Mouse (Mus musculus) limb, embryonic 13.5 days (tissue): Measurements from ENCODE around the gene 9930022D16Rik. TPM values are rescaled to one million over a fixed set of nuclear protein-coding genes. Genes with fewer than 3 reads are reported as not detected.

Experiments
- ATAC-seq: fragments of 200-750 bp; cut with Nextera tagmentation; 2 replicates; pipeline ENCODE4 v1.8.0; 2017; ENCODE audit warnings: low read depth, moderate number of reproducible peaks, moderate TSS enrichment; ENCODE audit not compliant: low FRiP score
- H3K27ac ChIP-seq: fragments of 300-500 bp; sonication (generic); 2 replicates; pipeline ENCODE4 v1.5.1; 2015; ENCODE audit warnings: inconsistent platforms, mild to moderate bottlenecking, moderate library complexity
- H3K27me3 ChIP-seq: fragments of 300-500 bp; sonication (generic); 2 replicates; pipeline ENCODE4 v1.6.1; 2015; ENCODE audit warnings: mild to moderate bottlenecking, inconsistent platforms
- H3K36me3 ChIP-seq: fragments of 300-500 bp; sonication (generic); 2 replicates; pipeline ENCODE4 v1.6.1; 2015; ENCODE audit warnings: inconsistent platforms, mild to moderate bottlenecking, moderate library complexity
- H3K4me1 ChIP-seq: fragments of 300-500 bp; sonication (generic); 2 replicates; pipeline ENCODE4 v1.6.1; 2015; ENCODE audit warnings: inconsistent platforms
- H3K4me2 ChIP-seq: fragments of 300-500 bp; sonication (generic); replicated peaks from 2 replicates; pipeline ENCODE4 v1.6.1; 2015; ENCODE audit warnings: inconsistent platforms, mild to moderate bottlenecking, moderate library complexity
- H3K4me3 ChIP-seq: fragments of 300-500 bp; sonication (generic); 2 replicates; pipeline ENCODE4 v1.5.1; 2015; ENCODE audit warnings: moderate library complexity, mild to moderate bottlenecking, inconsistent platforms
- H3K9ac ChIP-seq: fragments of 300-500 bp; sonication (generic); 2 replicates; pipeline ENCODE4 v1.6.1; 2015; ENCODE audit warnings: mild to moderate bottlenecking, inconsistent platforms
- H3K9me3 ChIP-seq: fragments of 300-500 bp; sonication (generic); 2 replicates; pipeline ENCODE4 v1.6.1; 2016; ENCODE audit warnings: inconsistent platforms
- WGBS: fragments of 180-500 bp; shearing (Covaris S2); methylation state at CpG from one replicate; pipeline ENCODE4 v1.1.7; 2015; 5-methylcytosine and 5-hydroxymethylcytosine counted together
- polyA plus RNA-seq: library from polyadenylated mRNA; unstranded; fragments of >200 nt; fragmentation: Nextera tagmentation; extraction: Ambion mirVana; gene quantifications from 2 replicates; pipeline ENCODE4 v1.2.1, GENCODE M21; 2015

The 9930022D16Rik gene
- polyA plus RNA-seq, 1 experiment from 2014 or later = not detected

DNA sequence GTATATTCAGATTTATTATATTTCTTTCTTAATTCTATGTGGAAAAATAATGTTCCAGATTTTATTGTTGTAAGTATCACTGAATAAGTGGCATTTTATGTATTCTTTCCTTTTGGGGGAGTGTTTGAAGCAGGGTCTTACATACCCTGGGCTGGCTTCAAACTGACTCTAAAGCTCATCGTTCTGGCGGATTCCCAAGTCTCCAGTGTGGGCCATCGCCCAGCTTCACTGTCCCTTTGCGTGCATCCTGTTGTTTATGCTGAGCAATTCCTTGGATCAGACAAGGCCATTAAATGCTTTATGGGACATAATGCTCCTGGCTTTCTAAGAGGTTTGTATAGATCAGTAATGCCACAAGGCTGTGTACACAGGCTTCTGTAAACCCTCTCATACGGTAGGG is 24.7 kb upstream of the 9930022D16Rik start:
- Histone ChIP-seq H3K27ac (no peak overlapping the region), H3K4me1 (peaks cover 6% of the 10 kb centered on the region), H3K36me3 (peaks cover 16% of the 10 kb centered on the region), H3K9ac (no peak overlapping the region), H3K9me3 (no peaks in the 10 kb centered on the region), H3K27me3 (no peaks in the 10 kb centered on the region), H3K4me3 (no peak overlapping the region), H3K4me2 (no peak overlapping the region)
- WGBS = 86% methylated on average over 5 of the region's 5 CpGs
- ATAC-seq = no peak

DNA sequence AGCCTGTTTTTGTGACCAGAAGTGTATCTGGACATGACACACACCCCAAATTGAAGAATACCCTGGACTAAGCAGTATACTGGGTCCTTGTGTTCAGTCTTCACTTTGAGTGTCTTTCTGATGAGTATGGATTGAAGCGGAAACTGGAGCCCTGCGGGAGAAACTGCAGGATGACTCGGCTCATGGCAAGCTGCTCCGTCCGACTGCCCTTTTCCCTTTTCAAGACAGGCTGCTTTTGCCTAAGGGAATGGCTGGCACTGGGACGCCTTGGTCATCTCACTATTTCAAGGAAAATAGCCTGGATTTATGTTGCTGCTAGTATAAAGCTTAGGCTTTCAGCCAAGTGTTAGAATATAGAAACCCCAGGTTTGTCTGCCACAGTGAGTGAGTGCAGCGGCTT is 22.5 kb upstream of the 9930022D16Rik start:
- peaks cover 34% of the 10 kb centered on the region for H3K36me3 ChIP-seq
- WGBS = 83% methylated on average over 7 of the region's 7 CpGs
- no peaks in the 10 kb centered on the region for H3K9me3 ChIP-seq
- ATAC-seq = no peak
- H3K27me3 ChIP-seq = no peaks in the 10 kb centered on the region
- H3K9ac ChIP-seq = no peak overlapping the region
- H3K4me3 ChIP-seq = no peak overlapping the region
- H3K4me2 ChIP-seq = no peak overlapping the region
- peaks cover 4% of the 10 kb centered on the region for H3K4me1 ChIP-seq
- no peak overlapping the region for H3K27ac ChIP-seq

- H3K4me3 ChIP-seq = no peak overlapping the region
- 79% methylated on average over 7 of the region's 7 CpGs for WGBS
Observed at GRCm38 (mm10) chr11:109391760-109392159, 22.0 kb upstream of the 9930022D16Rik start.

GRCm38 (mm10) chr11:109392601-109393000 is 21.1 kb upstream of the 9930022D16Rik start:
- Histone ChIP-seq H3K36me3 (peaks cover 48% of the 10 kb centered on the region), H3K4me2 (no peak overlapping the region), H3K4me1 (peaks cover 4% of the 10 kb centered on the region), H3K9ac (no peak overlapping the region), H3K27me3 (no peaks in the 10 kb centered on the region), H3K27ac (no peak overlapping the region), H3K9me3 (no peaks in the 10 kb centered on the region), H3K4me3 (no peak overlapping the region)
- 88% methylated on average over 9 of the region's 9 CpGs for WGBS
- no peak for ATAC-seq

More at GRCm38 (mm10) chr11:109391760-109392159, 22.0 kb upstream of the 9930022D16Rik start:
- H3K4me2 ChIP-seq = no peak overlapping the region
- ATAC-seq = no peak
- H3K27me3 ChIP-seq = no peaks in the 10 kb centered on the region
- H3K36me3 ChIP-seq = peaks cover 39% of the 10 kb centered on the region
- peaks cover 4% of the 10 kb centered on the region for H3K4me1 ChIP-seq
- H3K9ac ChIP-seq = no peak overlapping the region
- H3K27ac ChIP-seq = no peak overlapping the region
- no peaks in the 10 kb centered on the region for H3K9me3 ChIP-seq

DNA sequence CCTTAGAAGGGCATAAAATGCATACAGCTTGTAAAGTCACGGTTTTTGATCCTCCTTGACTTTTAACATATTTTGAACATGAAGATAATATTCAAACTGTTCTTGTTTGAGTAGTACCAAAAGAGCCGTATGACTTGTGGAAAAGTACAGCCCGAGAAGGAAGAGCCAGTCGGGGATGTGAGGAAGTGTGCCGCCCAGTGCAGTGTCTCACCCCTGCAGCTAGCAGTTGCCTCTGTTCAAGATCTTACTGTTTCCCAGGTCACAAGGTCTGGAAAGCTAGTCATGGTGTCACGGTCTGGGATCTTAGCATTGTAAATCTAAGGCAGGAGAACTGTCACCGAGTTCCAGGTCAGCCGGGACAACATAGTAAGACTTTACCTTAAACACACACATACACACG is 19.0 kb upstream of the 9930022D16Rik start:
- Histone ChIP-seq H3K4me2 (no peak overlapping the region), H3K4me3 (no peak overlapping the region), H3K27me3 (no peaks in the 10 kb centered on the region), H3K4me1 (no peaks in the 10 kb centered on the region), H3K36me3 (peaks cover 65% of the 10 kb centered on the region), H3K9ac (no peak overlapping the region), H3K9me3 (no peaks in the 10 kb centered on the region), H3K27ac (no peak overlapping the region)
- ATAC-seq = no peak
- WGBS = 77% methylated on average over 9 of the region's 9 CpGs

DNA sequence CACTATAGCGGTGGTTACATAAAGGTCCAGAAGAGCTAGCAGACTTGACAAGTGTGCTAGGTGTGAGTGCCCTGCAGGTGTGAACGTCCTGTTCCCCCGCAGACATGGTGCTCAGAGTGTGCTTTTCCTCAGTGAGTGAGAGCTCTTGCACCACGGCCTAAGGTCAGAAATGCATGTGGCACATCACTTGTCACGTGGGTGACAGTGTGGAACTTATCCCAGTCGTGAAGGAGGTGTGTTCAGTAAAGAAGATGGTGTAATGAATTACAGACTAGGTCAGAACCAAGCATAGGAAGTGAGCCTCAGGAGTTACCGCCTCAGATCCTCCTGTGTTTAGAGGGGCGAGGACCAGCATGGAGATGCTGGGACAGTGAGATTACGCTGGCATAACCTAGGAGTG is 18.4 kb upstream of the 9930022D16Rik start:
- Histone ChIP-seq H3K27me3 (no peaks in the 10 kb centered on the region), H3K27ac (no peak overlapping the region), H3K9ac (no peak overlapping the region), H3K9me3 (no peaks in the 10 kb centered on the region), H3K4me1 (no peaks in the 10 kb centered on the region), H3K4me3 (no peak overlapping the region), H3K4me2 (no peak overlapping the region), H3K36me3 (peaks cover 69% of the 10 kb centered on the region)
- 89% methylated on average over 9 of the region's 9 CpGs for WGBS
- ATAC-seq = no peak

GRCm38 (mm10) chr11:109406431-109406830 is 7.3 kb upstream of the 9930022D16Rik start:
- Histone ChIP-seq H3K4me2 (no peak overlapping the region), H3K9ac (no peak overlapping the region), H3K4me3 (no peak overlapping the region), H3K27ac (no peak overlapping the region), H3K9me3 (no peaks in the 10 kb centered on the region), H3K36me3 (peaks cover under 1% of the 10 kb centered on the region; the same call in 1 of the 2 replicates), H3K4me1 (no peaks in the 10 kb centered on the region), H3K27me3 (no peaks in the 10 kb centered on the region)
- WGBS = 90% methylated on average over 5 of the region's 5 CpGs
- no peak for ATAC-seq

- Histone ChIP-seq H3K27ac (no peak overlapping the region), H3K4me1 (no peaks in the 10 kb centered on the region), H3K9me3 (peaks cover 5% of the 10 kb centered on the region; the same call in 1 of the 2 replicates), H3K9ac (no peak overlapping the region), H3K4me3 (no peak overlapping the region), H3K4me2 (no peak overlapping the region), H3K27me3 (no peaks in the 10 kb centered on the region), H3K36me3 (no peaks in the 10 kb centered on the region)
- no peak for ATAC-seq
- 88% methylated on average over 15 of the region's 15 CpGs for WGBS
Observed at GRCm38 (mm10) chr11:109410197-109410980, 3.3 kb upstream of the 9930022D16Rik start.

DNA sequence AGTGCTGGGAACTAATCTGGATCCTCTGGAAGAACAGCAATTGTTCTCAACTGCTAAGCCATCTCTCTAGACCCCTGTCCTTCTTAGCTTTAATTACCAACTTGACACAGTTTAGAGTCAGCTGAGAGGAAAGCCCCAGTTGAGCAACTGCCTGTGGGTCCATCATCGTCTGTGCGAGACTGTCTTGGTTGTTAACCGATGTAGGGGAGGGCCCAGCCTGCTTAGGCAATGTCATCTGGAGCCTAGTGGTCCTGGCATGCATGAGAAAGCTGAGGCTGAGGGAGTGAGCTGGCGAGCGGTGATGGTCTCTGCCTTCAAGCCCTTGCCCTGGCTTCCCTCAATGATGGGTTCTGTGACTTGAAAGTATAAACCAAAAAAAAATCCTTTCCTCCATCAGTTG is 1.1 kb downstream of the 9930022D16Rik start:
- Histone ChIP-seq H3K27ac (no peak overlapping the region), H3K4me3 (no peak overlapping the region), H3K27me3 (no peaks in the 10 kb centered on the region), H3K9ac (no peak overlapping the region), H3K4me2 (no peak overlapping the region), H3K9me3 (peaks cover 5% of the 10 kb centered on the region; the same call in 1 of the 2 replicates), H3K4me1 (no peaks in the 10 kb centered on the region), H3K36me3 (no peaks in the 10 kb centered on the region)
- no peak for ATAC-seq
- 86% methylated on average over 5 of the region's 5 CpGs for WGBS

DNA sequence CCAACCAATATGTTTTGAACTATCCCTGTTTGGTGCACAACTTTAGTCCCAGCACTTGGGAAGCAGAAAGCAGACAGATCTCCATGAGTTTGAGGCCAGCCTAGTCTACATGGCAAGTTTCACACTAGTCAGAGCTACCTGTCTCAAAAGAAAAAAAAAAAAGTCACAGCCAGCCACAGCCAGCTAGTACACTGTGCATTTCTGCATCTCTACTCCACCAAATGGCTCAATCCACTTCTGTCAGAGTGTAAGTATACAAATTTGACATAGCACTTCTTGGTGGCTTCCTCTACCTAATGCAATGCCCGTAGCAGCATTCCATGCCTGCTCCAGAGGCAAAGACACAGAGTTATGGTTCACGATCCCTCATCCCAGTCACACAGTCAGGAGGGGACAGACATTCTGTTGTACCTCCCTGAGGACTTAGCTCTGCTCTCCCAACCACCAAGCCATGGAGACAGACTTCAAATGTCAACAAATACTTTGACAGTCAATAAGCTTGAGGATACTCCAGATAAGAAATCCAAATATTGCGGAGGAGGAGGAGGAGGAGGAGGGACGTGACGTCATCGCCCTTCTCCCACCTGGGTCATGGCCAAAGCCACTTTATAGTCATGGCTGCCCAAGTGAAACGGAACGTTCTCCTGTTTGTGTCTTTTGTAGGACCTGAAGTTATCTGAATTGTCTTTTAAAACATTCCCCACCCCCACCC is 3.1 kb downstream of the 9930022D16Rik start:
- Histone ChIP-seq H3K9ac (no peak overlapping the region), H3K27me3 (no peaks in the 10 kb centered on the region), H3K36me3 (no peaks in the 10 kb centered on the region), H3K9me3 (peaks cover 3% of the 10 kb centered on the region; the same call in 1 of the 2 replicates), H3K27ac (no peak overlapping the region), H3K4me2 (no peak overlapping the region), H3K4me1 (no peaks in the 10 kb centered on the region), H3K4me3 (no peak overlapping the region)
- 85% methylated on average over 8 of the region's 8 CpGs for WGBS
- ATAC-seq = no peak

- Histone ChIP-seq H3K4me3 (no peak overlapping the region), H3K9ac (no peak overlapping the region), H3K27me3 (no peaks in the 10 kb centered on the region), H3K4me2 (no peak overlapping the region), H3K36me3 (no peaks in the 10 kb centered on the region), H3K27ac (no peak overlapping the region), H3K9me3 (0 out of 2 replicates have a peak, but pooled peaks cover 5% of the 10 kb centered on the region), H3K4me1 (no peaks in the 10 kb centered on the region)
- 84% methylated on average over 9 of the region's 9 CpGs for WGBS
- no peak for ATAC-seq
Observed at GRCm38 (mm10) chr11:109417472-109418040, 3.8 kb downstream of the 9930022D16Rik start.

GRCm38 (mm10) chr11:109419461-109419860 is 5.7 kb downstream of the 9930022D16Rik start:
- Histone ChIP-seq H3K9me3 (0 out of 2 replicates have a peak, but pooled peaks cover 5% of the 10 kb centered on the region), H3K27ac (no peak overlapping the region), H3K36me3 (no peaks in the 10 kb centered on the region), H3K4me1 (no peaks in the 10 kb centered on the region), H3K4me2 (no peak overlapping the region), H3K4me3 (no peak overlapping the region), H3K27me3 (no peaks in the 10 kb centered on the region), H3K9ac (no peak overlapping the region)
- WGBS = 62% methylated on average over 4 of the region's 4 CpGs
- ATAC-seq = no peak
